ENCODE assay signal across 8 mouse cellular contexts in the genomic region with DNA sequence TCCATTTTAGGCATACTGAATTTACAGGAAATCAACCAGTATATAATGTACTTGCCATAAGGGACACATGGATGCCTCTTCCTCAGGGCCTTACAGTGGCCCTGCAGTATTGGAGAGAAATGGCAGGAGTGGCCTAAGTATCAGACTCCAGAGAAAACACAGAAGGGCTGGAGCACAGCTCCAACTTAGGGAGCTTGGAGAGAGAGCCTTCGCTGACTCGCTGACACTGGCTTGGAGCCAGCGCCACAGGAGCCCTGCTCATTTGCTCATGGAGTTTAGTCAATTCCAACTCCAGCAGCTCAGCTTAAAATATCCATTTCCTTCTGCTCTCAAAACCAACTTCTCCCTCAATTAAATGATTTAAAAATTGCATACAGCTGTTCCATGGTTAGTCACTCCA. TPM values are rescaled to one million over a fixed set of nuclear protein-coding genes. Genes with fewer than 3 reads are reported as not detected.
A peak's percentile ranks its signal among the peaks of the same experiment; 100 is the strongest.
DNase-seq lines count a peak whose midpoint lies in the region; ATAC-seq and TF ChIP-seq lines count a peak whose summit lies in the region.

No protein-coding gene starts in this region.

- no peak overlapping the region for H3K27ac ChIP-seq in lung, embryonic 15.5 days

- TF ChIP-seq POLR2A in lung, adult 2 months (IDR thresholded peaks at IDR 0.05; ENCODE audit: borderline replicate concordance, extremely low read depth, low read depth, low read length) = no peak

- peak; percentile 72 for ATAC-seq in lung, embryonic 15.5 days (ENCODE audit: borderline replicate concordance, extremely low read depth, low FRiP score, low TSS enrichment)
- no peak for ATAC-seq in megakaryocyte-erythroid progenitor cell, adult 5-6 weeks (replicated peaks; ENCODE audit: low FRiP score, low TSS enrichment, poor library complexity, severe bottlenecking)

- peaks cover 33% of the 10 kb centered on the region for H3K4me1 ChIP-seq in lung, embryonic 15.5 days
- peaks cover 9% of the 10 kb centered on the region; the same call in 1 of the 2 replicates for H3K4me1 ChIP-seq in lung, adult 2 months (ENCODE audit: control insufficient read depth, insufficient read depth, low read length)

- H3K4me3 ChIP-seq in lung, embryonic 15.5 days = no peak overlapping the region
- H3K4me3 ChIP-seq in lung, adult 2 months (replicated peaks; ENCODE audit: extremely low read depth, low read depth, low read length) = no peak overlapping the region

- no peak for TF ChIP-seq CTCF in lung, adult 2 months (IDR thresholded peaks at IDR 0.05; ENCODE audit: insufficient read depth, low read length)

- H3K36me3 ChIP-seq in lung, embryonic 15.5 days = peaks cover 30% of the 10 kb centered on the region

- intact Hi-C loops in left cerebral cortex, postnatal 4 days (cut with DNase I) = no loop called here

- H3K4me2 ChIP-seq in lung, embryonic 15.5 days = no peak overlapping the region

- no peaks in the 10 kb centered on the region for H3K9me3 ChIP-seq in lung, embryonic 15.5 days

- peak; percentile 74 to 89 for DNase-seq in adrenal gland, adult (ENCODE audit: inconsistent age in 2 of 2, low spot score in 1 of 2)
- DNase-seq in adrenal gland, postnatal 4 days (ENCODE audit: low spot score in 2 of 2) = no peak
- DNase-seq in lung, adult 2 months = no peak
- DNase-seq in gastrocnemius, postnatal 10 days = peak; percentile 61
- peak; percentile 72 for DNase-seq in left cerebral cortex, postnatal 4 days
- no peak for DNase-seq in urinary bladder, postnatal 4 days (ENCODE audit: low spot score in 2 of 2)

- no peaks in the 10 kb centered on the region for H3K27me3 ChIP-seq in lung, embryonic 15.5 days

- WGBS in lung, embryonic 15.5 days = 36% methylated on average over 3 of the region's 3 CpGs
- WGBS in lung, adult 2 months = 24% methylated on average over 3 of the region's 3 CpGs

- H3K9ac ChIP-seq in lung, embryonic 15.5 days = no peak overlapping the region

RNA-seq across cellular contexts. Expression of gene Rnf141, which starts 22.6 kb away (rescaled TPM):
- 10 to 100 TPM; 52.1 to 56.5 TPM for total RNA-seq in adrenal gland, postnatal 4 days (2021)
- polyA plus RNA-seq in lung, embryonic 15.5 days (2015; fragmentation: Nextera tagmentation; extraction: Ambion mirVana) = 34.1 and 38.8 TPM in 2 replicates
- polyA plus RNA-seq in lung, adult 2 months (2012; rRNA removed) = 36.3 and 53.1 TPM in 2 replicates
- total RNA-seq in gastrocnemius, postnatal 10 days (2021) = 10 to 100 TPM; 14.6 to 17.6 TPM
- 10 to 100 TPM; 85.2 to 93.9 TPM for total RNA-seq in left cerebral cortex, postnatal 4 days (2021)
- total RNA-seq in megakaryocyte-erythroid progenitor cell, adult 5-6 weeks (2014; fragmentation: Nextera tagmentation) = 42.5 and 67.4 TPM in 2 replicates
- total RNA-seq in megakaryocyte-erythroid progenitor cell, adult 5-6 weeks (2017) = 37.1 and 54.9 TPM in 2 replicates

RNA-seq across cellular contexts. Expression of gene Lyve1, which starts 41.4 kb away (rescaled TPM):
- total RNA-seq in adrenal gland, postnatal 4 days (2021) = 10 to 100 TPM; 24.1 to 33.6 TPM
- polyA plus RNA-seq in lung, embryonic 15.5 days (2015; fragmentation: Nextera tagmentation; extraction: Ambion mirVana) = 48.2 and 55.6 TPM in 2 replicates
- 82.0 and 157 TPM in 2 replicates for polyA plus RNA-seq in lung, adult 2 months (2012; rRNA removed)
- 10 to 100 TPM in 1 of 2 experiments, 1 to 10 TPM in 1; 8.4 to 11.5 TPM for total RNA-seq in gastrocnemius, postnatal 10 days (2021)
- 1 to 10 TPM; 4.0 to 5.1 TPM for total RNA-seq in left cerebral cortex, postnatal 4 days (2021)
- not detected in 2 replicates for total RNA-seq in megakaryocyte-erythroid progenitor cell, adult 5-6 weeks (2014; fragmentation: Nextera tagmentation)
- not detected in 2 replicates for total RNA-seq in megakaryocyte-erythroid progenitor cell, adult 5-6 weeks (2017)

RNA-seq across cellular contexts. Expression of gene Ampd3, which starts 53.6 kb away (rescaled TPM):
- 10 to 100 TPM; 28.6 to 34.2 TPM for total RNA-seq in adrenal gland, postnatal 4 days (2021)
- 2.1 and 2.5 TPM in 2 replicates for polyA plus RNA-seq in lung, embryonic 15.5 days (2015; fragmentation: Nextera tagmentation; extraction: Ambion mirVana)
- polyA plus RNA-seq in lung, adult 2 months (2012; rRNA removed) = 21.8 and 23.5 TPM in 2 replicates
- total RNA-seq in gastrocnemius, postnatal 10 days (2021) = 1 to 10 TPM; 4.8 to 7.2 TPM
- total RNA-seq in left cerebral cortex, postnatal 4 days (2021) = 10 to 100 TPM; 18.5 to 19.5 TPM
- total RNA-seq in megakaryocyte-erythroid progenitor cell, adult 5-6 weeks (2014; fragmentation: Nextera tagmentation) = 66.1 and 83.1 TPM in 2 replicates
- 30.8 and 52.2 TPM in 2 replicates for total RNA-seq in megakaryocyte-erythroid progenitor cell, adult 5-6 weeks (2017)

Comparison
In these comparisons a context has a peak if more than half of its experiments do, and no peak if none do; other contexts are left out.
1. DNase-seq: peak in adrenal gland, adult (2 of 2), gastrocnemius, postnatal 10 days (single experiment) and left cerebral cortex, postnatal 4 days (single experiment); none in adrenal gland, postnatal 4 days (0 of 2), lung, adult 2 months (single experiment) and urinary bladder, postnatal 4 days (0 of 2).
2. RNA of gene Lyve1, which starts 41.4 kb away (total RNA-seq): 24.1 to 33.6 TPM in adrenal gland, postnatal 4 days, 8.4 to 11.5 TPM in gastrocnemius, postnatal 10 days and 4.0 to 5.1 TPM in left cerebral cortex, postnatal 4 days; not detected in megakaryocyte-erythroid progenitor cell, adult 5-6 weeks; every median in the first group is over 4 times any median in the second.